Comparison of ENCODE assay signal across 12 mouse cellular contexts in genomic region chr9:68765595-68765994, GRCm38 (mm10).
DNase-seq lines count a peak whose midpoint lies in the region; ATAC-seq and TF ChIP-seq lines count a peak whose summit lies in the region.
"Had no signal": no experiment of that assay in that cellular context is flagged by ENCODE, and none has a peak within 500 bp of the region (broad histone marks: within the 10 kb centered on the region; RNA-seq: fewer than 3 reads in every experiment).

No protein-coding gene starts in this region.

- 69% methylated on average over 1 of the region's 1 CpGs for WGBS in hindbrain, postnatal 0 days
- WGBS in hindbrain, embryonic 16.5 days = 75% methylated on average over 1 of the region's 1 CpGs
- 85% methylated on average over 1 of the region's 1 CpGs for WGBS in liver, adult 2 months
- WGBS in liver, embryonic 12.5 days (ENCODE audit: insufficient replicate concordance) = 33% methylated on average over 1 of the region's 1 CpGs

- H3K79me2 ChIP-seq in liver, adult 2 months (ENCODE audit: control insufficient read depth, insufficient read depth, low read length) = no peaks in the 10 kb centered on the region

- no peak for TF ChIP-seq POLR2A in liver, adult 2 months (IDR thresholded peaks at IDR 0.05; ENCODE audit: extremely low read depth, insufficient read depth, low read length)

- in situ Hi-C loops in ES-E14 (cut with MboI; ENCODE audit: low sequenced_read_pairs in 2 of 2, unreplicated experiment in 2 of 2) = no loop called here

- no peak overlapping the region for H3K27ac ChIP-seq in hindbrain, postnatal 0 days
- no peak overlapping the region for H3K27ac ChIP-seq in hindbrain, embryonic 16.5 days (ENCODE audit: low read depth, low read length)
- H3K27ac ChIP-seq in liver, adult 2 months (replicated peaks; ENCODE audit: insufficient read depth, low read depth, low read length) = no peak overlapping the region
- H3K27ac ChIP-seq in liver, embryonic 12.5 days = no peak overlapping the region
- no peak overlapping the region for H3K27ac ChIP-seq in ES-E14 (ENCODE audit: insufficient read depth, low read depth, low read length, poor library complexity, severe bottlenecking)

- no peaks in the 10 kb centered on the region for H3K9me3 ChIP-seq in hindbrain, postnatal 0 days (ENCODE audit: low read length)
- H3K9me3 ChIP-seq in hindbrain, embryonic 16.5 days (ENCODE audit: control insufficient read depth, low read length) = no peaks in the 10 kb centered on the region
- H3K9me3 ChIP-seq in liver, embryonic 12.5 days (replicated peaks) = no peaks in the 10 kb centered on the region
- no peaks in the 10 kb centered on the region for H3K9me3 ChIP-seq in E14TG2a.4 (ENCODE audit: low read length)
- no peaks in the 10 kb centered on the region for H3K9me3 ChIP-seq in ES-E14 (ENCODE audit: control insufficient read depth, insufficient read depth, low read depth, low read length)

- H3K36me3 ChIP-seq in hindbrain, postnatal 0 days (ENCODE audit: insufficient read depth, low read length) = no peaks in the 10 kb centered on the region
- no peaks in the 10 kb centered on the region for H3K36me3 ChIP-seq in hindbrain, embryonic 16.5 days (ENCODE audit: control insufficient read depth, insufficient read depth, low read length)
- H3K36me3 ChIP-seq in liver, adult 2 months (ENCODE audit: control insufficient read depth, insufficient read depth, low read length) = no peaks in the 10 kb centered on the region
- no peaks in the 10 kb centered on the region for H3K36me3 ChIP-seq in liver, embryonic 12.5 days
- no peaks in the 10 kb centered on the region for H3K36me3 ChIP-seq in E14TG2a.4 (ENCODE audit: insufficient read depth, low read length)
- H3K36me3 ChIP-seq in ES-E14 (ENCODE audit: control insufficient read depth, insufficient read depth, low read length, poor library complexity, severe bottlenecking) = no peaks in the 10 kb centered on the region

- peak; percentile 66 for TF ChIP-seq CTCF in hindbrain, postnatal 0 days (IDR thresholded peaks at IDR 0.05; ENCODE audit: low read depth)
- peak; percentile 11; the same call in 1 of the 2 replicates for TF ChIP-seq CTCF in liver, adult 2 months (IDR thresholded peaks at IDR 0.05; ENCODE audit: low read depth, low read length)
- peak; percentile 60 for TF ChIP-seq CTCF in E14TG2a.4 (conservative IDR thresholded peaks at IDR 0.05; ENCODE audit: low read length)

- DNase-seq in hindbrain, postnatal 0 days (ENCODE audit: low spot score) = no peak
- no peak for DNase-seq in liver, adult 2 months (ENCODE audit: extremely low read depth, low read depth, low spot score)
- DNase-seq in ES-E14 (ENCODE audit: low read depth, low spot score) = no peak
- DNase-seq in B cell, adult 2 months = no peak
- DNase-seq in spleen, adult 18-20 months = no peak
- DNase-seq: adrenal gland, adult 8-10 months; lung, postnatal 4 days had no signal

- peaks cover 8% of the 10 kb centered on the region; the same call in 1 of the 2 replicates for H3K4me1 ChIP-seq in hindbrain, postnatal 0 days (ENCODE audit: insufficient read depth, low read length)
- peaks cover 3% of the 10 kb centered on the region; the same call in 1 of the 2 replicates for H3K4me1 ChIP-seq in hindbrain, embryonic 16.5 days (ENCODE audit: control insufficient read depth, insufficient read depth, low read depth, low read length)
- H3K4me1 ChIP-seq in liver, adult 2 months (ENCODE audit: control insufficient read depth, insufficient read depth, low read length) = no peaks in the 10 kb centered on the region
- H3K4me1 ChIP-seq in liver, embryonic 12.5 days = no peaks in the 10 kb centered on the region
- H3K4me1 ChIP-seq in E14TG2a.4 (replicated peaks; ENCODE audit: low read depth, low read length) (peaks cover 39% of the 10 kb centered on the region), ES-E14 (ENCODE audit: control insufficient read depth in 2 of 2, insufficient read depth in 2 of 2, low read length in 2 of 2, poor library complexity in 1 of 2) (peaks cover 4 to 10% of the 10 kb centered on the region in 2 experiments; a peak in 1 of 4 replicates)

- no peaks in the 10 kb centered on the region for H3K27me3 ChIP-seq in hindbrain, postnatal 0 days (ENCODE audit: insufficient read depth, low read length)
- no peaks in the 10 kb centered on the region for H3K27me3 ChIP-seq in hindbrain, embryonic 16.5 days (replicated peaks; ENCODE audit: control insufficient read depth, insufficient read depth, low read length)
- H3K27me3 ChIP-seq in liver, adult 2 months (ENCODE audit: control insufficient read depth, insufficient read depth, low read length) = no peaks in the 10 kb centered on the region
- no peaks in the 10 kb centered on the region for H3K27me3 ChIP-seq in liver, embryonic 12.5 days (replicated peaks)
- H3K27me3 ChIP-seq in E14TG2a.4 (ENCODE audit: insufficient read depth, low read length) = no peaks in the 10 kb centered on the region

- ATAC-seq in hindbrain, postnatal 0 days = no peak
- ATAC-seq in hindbrain, embryonic 16.5 days = no peak
- no peak for ATAC-seq in liver, embryonic 12.5 days
- ATAC-seq: forebrain, embryonic 16.5 days; intestine, embryonic 16.5 days had no signal

- H3K4me3 ChIP-seq in hindbrain, postnatal 0 days (ENCODE audit: low read length) = no peak overlapping the region
- H3K4me3 ChIP-seq in hindbrain, embryonic 16.5 days (ENCODE audit: low read length) = no peak overlapping the region
- H3K4me3 ChIP-seq in liver, adult 2 months (ENCODE audit: insufficient read depth, low read depth, low read length) = no peak overlapping the region
- H3K4me3 ChIP-seq in liver, embryonic 12.5 days = no peak overlapping the region
- no peak overlapping the region for H3K4me3 ChIP-seq in E14TG2a.4 (replicated peaks; ENCODE audit: low read length)
- H3K4me3 ChIP-seq in ES-E14 (ENCODE audit: insufficient read depth in 1 of 2, low read depth in 1 of 2, low read length in 2 of 2, poor library complexity in 1 of 2, severe bottlenecking in 1 of 2) = no peak overlapping the region

- H3K9ac ChIP-seq in hindbrain, postnatal 0 days (replicated peaks; ENCODE audit: low read length) = no peak overlapping the region
- no peak overlapping the region for H3K9ac ChIP-seq in hindbrain, embryonic 16.5 days (ENCODE audit: low read depth, low read length)
- H3K9ac ChIP-seq in liver, adult 2 months (ENCODE audit: low read depth, low read length) = no peak overlapping the region
- no peak overlapping the region for H3K9ac ChIP-seq in liver, embryonic 12.5 days
- H3K9ac ChIP-seq in ES-E14 (ENCODE audit: insufficient read depth, low read depth, low read length, poor library complexity, severe bottlenecking) = no peak overlapping the region

- no peak overlapping the region for H3K4me2 ChIP-seq in hindbrain, postnatal 0 days (ENCODE audit: low read depth, low read length)
- no peak overlapping the region for H3K4me2 ChIP-seq in hindbrain, embryonic 16.5 days (ENCODE audit: low read length)
- no peak overlapping the region for H3K4me2 ChIP-seq in liver, embryonic 12.5 days

TF ChIP-seq in ES-E14, 5 proteins besides CTCF, POLR2A, EP300 and RAD21:
- TF ChIP-seq ZC3H11A (IDR thresholded peaks at IDR 0.05; ENCODE audit: borderline replicate concordance, low read depth, low read length) (0 out of 2 replicates have a peak, but pooled peaks have one; percentile 54), HCFC1 (IDR thresholded peaks at IDR 0.05; ENCODE audit: borderline replicate concordance, insufficient read depth, low read length) (no peak), CHD2 (IDR thresholded peaks at IDR 0.05; ENCODE audit: low read depth, low read length) (no peak), ZNF384 (IDR thresholded peaks at IDR 0.05; ENCODE audit: low read depth, low read length) (no peak), MAFK (IDR thresholded peaks at IDR 0.05; ENCODE audit: insufficient read depth, low read depth, low read length) (no peak)

Comparison
In these comparisons a context has a peak if more than half of its experiments do, and no peak if none do; other contexts are left out.
1. CTCF ChIP-seq: peak in every context shown above with its lines; median percentile 66 in hindbrain, postnatal 0 days; 60 in E14TG2a.4; 11 in liver, adult 2 months.